Mouse (Mus musculus): Measurements from ENCODE around the gene Dnase2a.

DNA sequence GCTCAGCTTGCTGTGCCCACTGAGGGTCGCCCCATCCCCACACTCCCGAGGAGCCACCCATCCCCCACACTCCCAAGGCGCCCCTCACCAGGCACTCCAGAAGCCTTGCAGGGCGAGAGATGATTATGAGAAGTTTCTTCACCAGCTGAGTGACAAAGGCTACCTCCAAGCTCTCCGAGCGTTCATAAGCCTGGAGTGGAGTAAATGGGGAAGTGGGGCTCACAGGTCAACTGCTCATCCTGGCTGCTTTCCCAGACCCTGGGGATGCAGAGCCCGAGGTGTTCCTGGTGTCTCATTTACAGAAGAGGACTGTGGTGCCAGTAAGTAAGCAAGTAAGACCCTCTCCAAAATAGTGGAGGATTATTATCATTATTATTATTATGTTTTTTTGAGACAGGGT lies 17.2 kb downstream of the Dnase2a start:
- no peak for TF ChIP-seq CTCF (IDR thresholded peaks at IDR 0.05; ENCODE audit: extremely low read depth, insufficient read depth, insufficient read length, insufficient replicate concordance)
- TF ChIP-seq POLR2A (IDR thresholded peaks at IDR 0.05; ENCODE audit: low read depth, low read length): no peak

Data from spleen, adult 2 months (tissue).